Mouse (Mus musculus): ENCODE measurements around the gene Rabgap1l.

DNA sequence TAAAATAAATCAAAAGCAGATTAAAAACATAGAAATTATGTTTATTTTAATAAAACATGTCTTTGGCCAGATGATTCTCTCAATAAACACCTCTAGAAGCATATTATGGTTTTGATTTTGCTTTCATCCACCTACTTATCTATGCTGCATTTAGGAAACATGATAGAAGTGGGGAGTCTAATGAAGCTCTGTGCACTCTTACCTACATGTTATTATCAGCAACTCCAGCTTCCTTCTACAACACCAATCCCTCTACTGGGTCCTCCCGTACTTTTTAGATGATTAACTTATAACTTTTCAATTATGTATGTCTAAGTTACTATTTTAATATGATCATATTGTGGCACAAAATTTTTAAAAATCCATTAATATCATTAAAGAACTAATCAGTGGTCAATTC is 487.2 kb downstream of the Rabgap1l start:
- TF ChIP-seq CTCF (IDR thresholded peaks at IDR 0.05; ENCODE audit: low read depth, low read length) (no peak), POLR2A (IDR thresholded peaks at IDR 0.05; ENCODE audit: borderline replicate concordance, low read depth, low read length) (no peak)
